Mouse (Mus musculus) CD4-positive helper T cell, adult 2 months (primary cell): ENCODE results near the gene Usp38.

Source experiments
- DNase-seq: peaks from one replicate; pipeline ENCODE4 v3.0.0-alpha.2; 2012; ENCODE audit warnings: low read depth, missing footprints, low spot score

The Usp38 gene

GRCm38 (mm10) chr8:80961937-80962591 is 52.7 kb downstream of the Usp38 start:
- no peak for DNase-seq

DNA sequence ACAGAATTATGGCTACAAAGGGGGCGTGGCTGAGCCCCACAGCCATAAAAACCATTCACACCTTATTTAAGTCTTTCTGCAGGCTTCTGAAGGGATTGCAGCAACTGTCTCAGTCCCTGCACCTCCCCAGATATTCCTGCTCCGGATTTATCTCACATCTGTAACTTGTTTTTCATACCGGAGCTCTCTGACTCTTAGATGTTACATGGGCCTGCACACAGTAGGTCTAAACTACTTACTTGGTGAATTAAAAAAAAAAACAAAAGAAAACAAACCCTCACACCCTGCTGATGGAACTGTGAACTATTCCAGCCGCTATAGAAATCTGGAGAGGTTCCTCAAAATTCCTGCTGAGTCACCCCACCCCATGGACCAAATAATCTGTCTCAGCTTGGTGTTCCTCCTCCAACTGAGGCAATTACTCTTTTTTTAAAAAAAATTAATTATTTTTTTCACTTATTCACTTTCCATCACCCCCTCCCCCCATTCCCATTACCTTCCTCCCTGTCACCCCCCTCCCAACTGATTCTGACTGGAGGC is 53.6 kb downstream of the Usp38 start:
- no peak for DNase-seq

GRCm38 (mm10) chr8:80959588-80960268 is 55.0 kb downstream of the Usp38 start:
- no peak for DNase-seq

GRCm38 (mm10) chr8:80957776-80958175 is 57.0 kb downstream of the Usp38 start:
- no peak for DNase-seq

- DNase-seq: no peak
Measured at GRCm38 (mm10) chr8:80952973-80953372, 61.8 kb downstream of the Usp38 start.

- no peak for DNase-seq
Measured at GRCm38 (mm10) chr8:80952235-80952915, 62.4 kb downstream of the Usp38 start.

GRCm38 (mm10) chr8:80948405-80949183 is 66.1 kb downstream of the Usp38 start:
- DNase-seq: peak; percentile 48

- no peak for DNase-seq
Measured at GRCm38 (mm10) chr8:80943742-80944141, 71.0 kb downstream of the Usp38 start.

GRCm38 (mm10) chr8:80941621-80942020 is 73.1 kb downstream of the Usp38 start:
- DNase-seq: no peak

- DNase-seq: no peak
Measured at GRCm38 (mm10) chr8:80937814-80938650, 76.7 kb downstream of the Usp38 start.
